Mouse (Mus musculus): Measurements from ENCODE around the gene Chmp4b. TPM values are rescaled to one million over a fixed set of nuclear protein-coding genes. Genes with fewer than 3 reads are reported as not detected.

Chmp4b gene
- polyA plus RNA-seq, 1 experiment from 2014 or later = 22.4 TPM

DNA sequence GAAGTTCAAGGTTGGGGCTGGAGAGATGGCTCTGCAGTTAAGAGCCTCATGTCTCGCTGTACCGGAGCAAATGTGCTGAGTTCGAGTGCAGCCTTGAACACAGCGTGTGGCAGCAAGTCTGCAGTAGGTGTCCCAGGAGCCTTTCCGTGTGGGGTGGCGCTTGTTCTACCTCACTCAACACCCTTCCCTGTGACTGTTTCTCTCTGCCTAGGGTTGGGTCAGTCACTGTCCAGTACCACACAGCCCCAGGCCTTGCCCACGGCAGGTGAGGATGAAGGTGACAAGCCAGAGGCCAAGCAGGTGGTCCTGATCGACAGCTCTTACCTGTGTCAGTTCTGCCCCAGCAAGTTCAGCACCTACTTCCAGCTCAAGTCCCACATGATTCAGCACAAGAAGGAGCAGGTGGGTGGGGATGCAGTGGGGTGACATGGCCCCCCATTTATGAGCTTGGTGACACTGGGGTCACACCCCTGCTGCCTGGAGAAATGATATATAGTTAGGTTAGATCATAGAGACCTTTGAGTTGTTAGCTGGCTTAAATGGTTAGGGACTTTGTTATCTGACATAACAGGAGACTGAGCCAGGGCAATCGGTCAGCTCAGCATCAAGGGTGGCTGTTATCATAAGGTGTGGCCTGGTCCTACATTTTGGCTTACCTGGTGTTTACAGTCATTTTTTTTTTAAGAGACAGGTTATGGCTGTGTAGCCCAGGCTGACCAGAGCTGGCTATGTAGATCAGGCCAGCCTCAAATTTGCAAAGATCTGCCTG, 17.4 kb upstream of the Chmp4b start:
- no peaks in the 10 kb centered on the region for H3K4me1 ChIP-seq (ENCODE audit: control insufficient read depth, insufficient read depth, low read length)
- no peak overlapping the region for H3K9ac ChIP-seq (ENCODE audit: low read length)
- H3K4me3 ChIP-seq (ENCODE audit: low read depth, low read length) = no peak overlapping the region
- 95% methylated on average over 9 of the region's 9 CpGs for WGBS
- no peak overlapping the region for H3K4me2 ChIP-seq (ENCODE audit: low read length)
- ATAC-seq = no peak
- no peak for DNase-seq (ENCODE audit: low spot score)
- no peaks in the 10 kb centered on the region for H3K9me3 ChIP-seq (replicated peaks; ENCODE audit: control insufficient read depth, low read length)
- H3K27me3 ChIP-seq (replicated peaks; ENCODE audit: control insufficient read depth, insufficient read depth, low read length) = no peaks in the 10 kb centered on the region
- H3K36me3 ChIP-seq (ENCODE audit: control insufficient read depth, insufficient read depth, low read length) = peaks cover 66% of the 10 kb centered on the region
- H3K27ac ChIP-seq (ENCODE audit: low read depth, low read length) = no peak overlapping the region

DNA sequence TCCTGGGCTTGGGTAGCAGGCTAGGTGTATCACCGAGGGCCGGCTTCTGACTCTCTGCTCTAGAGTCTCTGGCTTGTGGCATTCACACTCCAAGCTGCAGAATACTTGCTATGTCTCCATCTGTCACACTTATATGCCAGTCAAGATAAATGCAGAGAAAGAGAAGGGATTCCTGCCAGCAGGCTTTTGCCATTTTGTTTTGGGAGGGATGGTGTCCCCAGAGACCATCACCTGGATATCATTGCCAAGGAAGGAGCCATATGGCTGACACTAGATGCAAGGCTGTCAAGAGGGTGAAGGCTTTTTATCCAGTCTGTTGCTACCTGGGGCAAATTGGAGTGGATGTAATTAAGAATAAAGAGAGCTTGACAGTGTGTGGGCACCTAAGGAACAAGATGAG, 15.7 kb upstream of the Chmp4b start:
- Histone ChIP-seq H3K4me2 (ENCODE audit: low read length) (no peak overlapping the region), H3K9ac (ENCODE audit: low read length) (no peak overlapping the region), H3K4me3 (ENCODE audit: low read depth, low read length) (no peak overlapping the region), H3K27ac (ENCODE audit: low read depth, low read length) (no peak overlapping the region), H3K9me3 (replicated peaks; ENCODE audit: control insufficient read depth, low read length) (no peaks in the 10 kb centered on the region), H3K36me3 (ENCODE audit: control insufficient read depth, insufficient read depth, low read length) (peaks cover 70% of the 10 kb centered on the region), H3K27me3 (replicated peaks; ENCODE audit: control insufficient read depth, insufficient read depth, low read length) (no peaks in the 10 kb centered on the region), H3K4me1 (ENCODE audit: control insufficient read depth, insufficient read depth, low read length) (no peaks in the 10 kb centered on the region)
- 88% methylated on average over 2 of the region's 2 CpGs for WGBS
- no peak for DNase-seq (ENCODE audit: low spot score)
- no peak for ATAC-seq

DNA sequence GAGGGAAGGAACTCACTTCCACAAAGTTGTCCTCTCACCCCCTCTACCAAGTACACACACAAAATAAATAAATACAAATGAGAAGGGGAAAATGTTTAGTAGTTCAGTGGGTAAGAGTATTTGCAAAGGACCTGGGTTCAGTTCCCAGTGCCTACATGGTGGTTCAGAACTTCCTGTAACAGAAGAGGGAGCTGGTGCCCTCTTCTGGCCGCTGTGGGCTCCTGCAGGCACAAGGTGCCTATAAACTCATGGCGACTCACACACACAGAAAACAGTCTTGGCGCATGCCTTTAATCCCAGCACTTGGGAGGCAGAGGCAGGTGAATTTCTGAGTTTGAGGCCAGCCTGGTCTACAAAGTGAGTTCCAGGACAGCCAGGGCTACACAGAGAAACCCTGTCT, 13.0 kb upstream of the Chmp4b start:
- Histone ChIP-seq H3K27ac (ENCODE audit: low read depth, low read length) (no peak overlapping the region), H3K9ac (ENCODE audit: low read length) (no peak overlapping the region), H3K4me1 (ENCODE audit: control insufficient read depth, insufficient read depth, low read length) (no peaks in the 10 kb centered on the region), H3K4me3 (ENCODE audit: low read depth, low read length) (no peak overlapping the region), H3K4me2 (ENCODE audit: low read length) (no peak overlapping the region), H3K9me3 (replicated peaks; ENCODE audit: control insufficient read depth, low read length) (no peaks in the 10 kb centered on the region), H3K27me3 (replicated peaks; ENCODE audit: control insufficient read depth, insufficient read depth, low read length) (no peaks in the 10 kb centered on the region), H3K36me3 (ENCODE audit: control insufficient read depth, insufficient read depth, low read length) (peaks cover 76% of the 10 kb centered on the region)
- ATAC-seq (no peak), DNase-seq (ENCODE audit: low spot score) (no peak)
- 94% methylated on average over 3 of the region's 3 CpGs for WGBS

DNA sequence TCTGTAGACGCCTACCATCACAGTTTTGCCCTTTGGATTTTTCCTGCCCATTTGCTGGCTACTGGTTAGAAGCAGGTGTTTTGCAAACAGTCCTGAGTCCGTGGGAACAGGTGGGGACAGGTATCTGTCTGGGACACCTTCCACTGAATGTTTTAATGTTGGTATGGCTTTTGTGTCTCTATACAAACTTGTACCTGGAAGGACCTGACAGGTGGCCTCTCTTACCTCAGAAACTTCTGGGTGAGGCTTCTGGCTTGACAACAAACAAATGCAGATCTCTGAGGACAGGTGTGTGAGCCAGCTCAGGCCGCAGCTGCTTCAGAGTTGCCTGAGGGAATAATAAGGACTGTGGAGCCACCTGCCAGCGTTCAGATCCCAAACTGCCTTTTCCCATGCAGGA, 12.4 kb upstream of the Chmp4b start:
- WGBS = 90% methylated on average over 4 of the region's 4 CpGs
- ATAC-seq = no peak

DNA sequence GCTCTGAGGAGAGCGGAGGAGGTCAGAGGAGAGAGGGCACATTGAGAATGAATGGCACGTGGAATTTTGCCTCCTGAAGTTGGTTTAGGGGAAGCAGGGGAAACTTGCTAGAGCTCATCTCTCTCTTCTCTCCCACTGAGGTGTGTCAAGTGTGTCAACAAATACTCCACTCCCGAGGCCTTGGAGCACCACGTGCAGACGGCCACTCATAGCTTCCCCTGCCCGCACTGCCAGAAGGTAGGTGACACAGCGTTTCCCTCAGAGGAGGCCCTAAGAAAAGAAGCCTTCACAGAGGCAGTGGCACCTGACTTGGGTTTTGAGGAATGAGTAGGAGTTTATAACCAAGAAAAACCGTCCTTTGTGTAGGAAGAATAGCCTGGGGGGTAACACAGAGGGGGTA, 10.3 kb upstream of the Chmp4b start:
- H3K4me2 ChIP-seq (ENCODE audit: low read length) = no peak overlapping the region
- 85% methylated on average over 8 of the region's 8 CpGs for WGBS
- no peak overlapping the region for H3K27ac ChIP-seq (ENCODE audit: low read depth, low read length)
- H3K9ac ChIP-seq (ENCODE audit: low read length) = no peak overlapping the region
- no peaks in the 10 kb centered on the region for H3K9me3 ChIP-seq (replicated peaks; ENCODE audit: control insufficient read depth, low read length)
- no peaks in the 10 kb centered on the region for H3K27me3 ChIP-seq (replicated peaks; ENCODE audit: control insufficient read depth, insufficient read depth, low read length)
- ATAC-seq (no peak), DNase-seq (ENCODE audit: low spot score) (no peak)
- no peaks in the 10 kb centered on the region for H3K4me1 ChIP-seq (ENCODE audit: control insufficient read depth, insufficient read depth, low read length)
- no peak overlapping the region for H3K4me3 ChIP-seq (ENCODE audit: low read depth, low read length)
- H3K36me3 ChIP-seq (ENCODE audit: control insufficient read depth, insufficient read depth, low read length) = peaks cover 82% of the 10 kb centered on the region

More for the DNA sequence above, 12.4 kb upstream of the Chmp4b start:
- Histone ChIP-seq H3K36me3 (ENCODE audit: control insufficient read depth, insufficient read depth, low read length) (peaks cover 78% of the 10 kb centered on the region), H3K9me3 (replicated peaks; ENCODE audit: control insufficient read depth, low read length) (no peaks in the 10 kb centered on the region), H3K4me2 (ENCODE audit: low read length) (no peak overlapping the region), H3K9ac (ENCODE audit: low read length) (no peak overlapping the region), H3K4me3 (ENCODE audit: low read depth, low read length) (no peak overlapping the region), H3K27me3 (replicated peaks; ENCODE audit: control insufficient read depth, insufficient read depth, low read length) (no peaks in the 10 kb centered on the region), H3K27ac (ENCODE audit: low read depth, low read length) (no peak overlapping the region), H3K4me1 (ENCODE audit: control insufficient read depth, insufficient read depth, low read length) (no peaks in the 10 kb centered on the region)
- DNase-seq (ENCODE audit: low spot score) = no peak

DNA sequence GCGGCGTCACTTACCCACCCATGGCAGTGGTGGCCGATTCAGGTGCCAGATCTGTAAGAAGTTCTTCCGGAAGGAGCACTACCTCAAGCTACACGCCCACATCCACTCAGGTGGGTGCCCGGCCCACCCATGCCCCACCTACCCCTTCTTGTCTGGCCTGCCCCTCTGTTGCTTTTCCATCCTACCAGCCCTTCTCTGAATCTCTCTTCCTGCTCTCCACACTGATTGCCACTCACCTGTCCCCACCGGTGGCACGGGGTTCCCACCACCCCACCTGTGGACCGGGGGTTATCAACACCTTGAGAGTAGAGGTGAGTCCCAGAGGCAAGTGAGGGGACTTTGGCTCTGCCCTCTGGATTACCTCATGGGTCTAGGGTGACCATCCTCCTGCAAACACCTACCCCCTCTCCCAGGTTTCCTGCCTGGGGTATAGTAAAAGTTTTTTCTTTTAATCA, 9.5 kb upstream of the Chmp4b start:
- H3K9me3 ChIP-seq (replicated peaks; ENCODE audit: control insufficient read depth, low read length) = no peaks in the 10 kb centered on the region
- H3K27me3 ChIP-seq (replicated peaks; ENCODE audit: control insufficient read depth, insufficient read depth, low read length) = no peaks in the 10 kb centered on the region
- H3K27ac ChIP-seq (ENCODE audit: low read depth, low read length) = no peak overlapping the region
- no peak overlapping the region for H3K4me3 ChIP-seq (ENCODE audit: low read depth, low read length)
- no peak overlapping the region for H3K4me2 ChIP-seq (ENCODE audit: low read length)
- over 99% methylated on average over 9 of the region's 9 CpGs for WGBS
- no peaks in the 10 kb centered on the region for H3K4me1 ChIP-seq (ENCODE audit: control insufficient read depth, insufficient read depth, low read length)
- DNase-seq (ENCODE audit: low spot score) (no peak), ATAC-seq (no peak)
- peaks cover 85% of the 10 kb centered on the region for H3K36me3 ChIP-seq (ENCODE audit: control insufficient read depth, insufficient read depth, low read length)
- H3K9ac ChIP-seq (ENCODE audit: low read length) = no peak overlapping the region

DNA sequence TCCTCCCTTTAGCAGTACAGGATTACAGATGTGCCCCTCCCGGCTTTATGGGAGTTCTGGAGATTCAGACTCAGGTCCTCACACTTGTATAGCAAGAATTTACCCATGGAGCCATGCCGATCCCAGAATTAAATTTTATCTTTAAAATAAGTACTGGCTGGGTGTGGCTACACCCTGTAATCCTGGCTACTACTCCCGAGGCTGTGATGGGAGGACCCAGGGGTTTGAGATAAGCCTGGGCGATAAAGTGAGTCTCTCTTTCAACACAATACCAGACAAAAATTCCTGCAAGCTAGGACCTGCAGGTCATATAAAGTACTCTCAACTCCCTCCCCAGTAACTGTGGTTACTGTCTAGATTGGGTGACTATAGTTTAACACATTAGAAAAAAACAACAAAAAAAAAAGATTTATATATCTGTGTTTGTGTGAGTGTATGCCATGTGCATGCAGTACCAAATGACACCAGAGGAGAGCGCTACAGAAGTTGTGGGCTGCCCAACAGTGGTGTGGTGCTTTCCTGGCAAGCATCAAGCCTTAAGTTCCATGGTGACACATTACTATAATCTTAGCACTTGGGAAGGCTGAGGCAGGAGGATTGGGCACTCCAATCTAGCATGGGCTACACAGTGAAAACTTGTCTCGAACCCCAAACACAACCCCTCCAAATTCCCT, 8.7 kb upstream of the Chmp4b start:
- DNase-seq (ENCODE audit: low spot score) (no peak), ATAC-seq (no peak)
- no peaks in the 10 kb centered on the region for H3K9me3 ChIP-seq (replicated peaks; ENCODE audit: control insufficient read depth, low read length)
- H3K27me3 ChIP-seq (replicated peaks; ENCODE audit: control insufficient read depth, insufficient read depth, low read length) = no peaks in the 10 kb centered on the region
- H3K9ac ChIP-seq (ENCODE audit: low read length) = no peak overlapping the region
- H3K4me2 ChIP-seq (ENCODE audit: low read length) = no peak overlapping the region
- H3K4me1 ChIP-seq (ENCODE audit: control insufficient read depth, insufficient read depth, low read length) = no peaks in the 10 kb centered on the region
- no peak overlapping the region for H3K27ac ChIP-seq (ENCODE audit: low read depth, low read length)
- no peak overlapping the region for H3K4me3 ChIP-seq (ENCODE audit: low read depth, low read length)
- 93% methylated on average over 6 of the region's 6 CpGs for WGBS
- H3K36me3 ChIP-seq (ENCODE audit: control insufficient read depth, insufficient read depth, low read length) = peaks cover 77% of the 10 kb centered on the region

DNA sequence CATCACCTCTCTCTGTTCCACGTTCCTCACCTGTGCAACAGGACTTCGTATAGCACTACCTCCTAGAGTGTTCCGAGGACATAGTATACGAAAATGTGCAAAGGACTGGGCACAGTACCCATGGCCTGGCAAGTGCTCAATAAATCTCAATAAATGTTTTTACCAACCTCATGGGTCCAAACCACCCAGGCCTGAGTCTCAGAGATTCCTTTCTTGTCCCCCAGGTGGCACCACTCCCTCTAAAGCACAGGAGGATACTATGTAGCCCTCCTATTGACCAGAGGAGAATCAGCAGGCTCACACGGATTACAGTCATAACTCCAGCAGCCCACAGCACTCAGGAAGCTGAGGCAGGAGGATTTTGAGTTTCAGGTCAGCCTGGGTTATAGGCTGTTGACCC, 4.9 kb upstream of the Chmp4b start:
- peak; percentile 28 for DNase-seq (ENCODE audit: low spot score)
- H3K27ac ChIP-seq (ENCODE audit: low read depth, low read length) = no peak overlapping the region
- H3K36me3 ChIP-seq (ENCODE audit: control insufficient read depth, insufficient read depth, low read length) = peaks cover 44% of the 10 kb centered on the region
- no peak for ATAC-seq
- H3K4me3 ChIP-seq (ENCODE audit: low read depth, low read length) = no peak overlapping the region
- H3K9ac ChIP-seq (ENCODE audit: low read length) = no peak overlapping the region
- H3K4me1 ChIP-seq (ENCODE audit: control insufficient read depth, insufficient read depth, low read length) = no peaks in the 10 kb centered on the region
- no peaks in the 10 kb centered on the region for H3K9me3 ChIP-seq (replicated peaks; ENCODE audit: control insufficient read depth, low read length)
- no peaks in the 10 kb centered on the region for H3K27me3 ChIP-seq (replicated peaks; ENCODE audit: control insufficient read depth, insufficient read depth, low read length)
- no peak overlapping the region for H3K4me2 ChIP-seq (ENCODE audit: low read length)
- 80% methylated on average over 5 of the region's 5 CpGs for WGBS

DNA sequence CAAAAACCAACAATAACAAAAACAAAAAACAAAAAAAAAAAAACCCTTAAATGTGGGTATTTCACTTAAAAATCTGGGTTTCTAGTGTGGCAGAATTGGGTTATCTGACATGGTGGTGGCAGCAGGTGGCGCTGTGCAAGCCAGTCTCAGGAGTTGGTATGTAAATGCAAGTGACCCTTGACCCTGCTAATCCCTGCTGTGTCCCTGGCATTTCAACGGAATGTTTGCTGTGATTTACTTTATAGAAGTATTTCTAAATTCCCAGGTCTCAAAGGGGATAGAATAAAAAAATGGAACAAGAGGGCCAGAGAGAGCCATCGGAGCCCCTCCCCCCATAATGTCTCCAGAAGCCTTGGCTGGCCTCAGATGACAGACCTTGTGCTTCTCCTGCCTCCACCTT, 3.4 kb upstream of the Chmp4b start:
- ATAC-seq = no peak
- H3K4me1 ChIP-seq (ENCODE audit: control insufficient read depth, insufficient read depth, low read length) = no peaks in the 10 kb centered on the region
- H3K36me3 ChIP-seq (ENCODE audit: control insufficient read depth, insufficient read depth, low read length) = peaks cover 31% of the 10 kb centered on the region
- DNase-seq (ENCODE audit: low spot score) = peak; percentile 50
- no peak overlapping the region for H3K27ac ChIP-seq (ENCODE audit: low read depth, low read length)
- no peak overlapping the region for H3K9ac ChIP-seq (ENCODE audit: low read length)
- no peaks in the 10 kb centered on the region for H3K9me3 ChIP-seq (replicated peaks; ENCODE audit: control insufficient read depth, low read length)
- H3K27me3 ChIP-seq (replicated peaks; ENCODE audit: control insufficient read depth, insufficient read depth, low read length) = no peaks in the 10 kb centered on the region
- 21% methylated on average over 3 of the region's 3 CpGs for WGBS
- no peak overlapping the region for H3K4me3 ChIP-seq (ENCODE audit: low read depth, low read length)
- no peak overlapping the region for H3K4me2 ChIP-seq (ENCODE audit: low read length)
